Mouse (Mus musculus) kidney, postnatal 10 days (tissue): ENCODE results near the gene Olah.

Experiments
- DNase-seq: peaks from one replicate; pipeline ENCODE4 v3.0.0; 2021; ENCODE audit warnings: mixed read lengths

The Olah gene

DNA sequence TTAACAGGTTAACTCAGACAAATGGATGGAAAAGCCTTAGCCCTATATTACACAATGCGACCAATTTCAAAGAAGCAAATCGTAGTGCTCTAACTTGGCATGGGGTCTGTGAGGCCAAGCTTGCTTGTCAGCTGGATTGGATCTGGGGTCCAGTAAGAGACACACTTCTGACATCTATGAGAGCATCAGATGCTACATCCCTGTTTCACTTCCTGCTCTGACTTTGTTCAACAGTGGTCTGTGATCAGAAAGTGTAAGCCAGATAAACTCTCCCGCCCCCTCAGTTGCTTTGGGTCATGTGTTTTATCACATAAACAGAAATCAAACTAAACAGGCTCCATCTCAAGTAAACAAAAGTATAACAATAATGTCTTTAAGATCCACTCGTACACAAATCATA, 48.6 kb downstream of the Olah start:
- no peak for DNase-seq

DNA sequence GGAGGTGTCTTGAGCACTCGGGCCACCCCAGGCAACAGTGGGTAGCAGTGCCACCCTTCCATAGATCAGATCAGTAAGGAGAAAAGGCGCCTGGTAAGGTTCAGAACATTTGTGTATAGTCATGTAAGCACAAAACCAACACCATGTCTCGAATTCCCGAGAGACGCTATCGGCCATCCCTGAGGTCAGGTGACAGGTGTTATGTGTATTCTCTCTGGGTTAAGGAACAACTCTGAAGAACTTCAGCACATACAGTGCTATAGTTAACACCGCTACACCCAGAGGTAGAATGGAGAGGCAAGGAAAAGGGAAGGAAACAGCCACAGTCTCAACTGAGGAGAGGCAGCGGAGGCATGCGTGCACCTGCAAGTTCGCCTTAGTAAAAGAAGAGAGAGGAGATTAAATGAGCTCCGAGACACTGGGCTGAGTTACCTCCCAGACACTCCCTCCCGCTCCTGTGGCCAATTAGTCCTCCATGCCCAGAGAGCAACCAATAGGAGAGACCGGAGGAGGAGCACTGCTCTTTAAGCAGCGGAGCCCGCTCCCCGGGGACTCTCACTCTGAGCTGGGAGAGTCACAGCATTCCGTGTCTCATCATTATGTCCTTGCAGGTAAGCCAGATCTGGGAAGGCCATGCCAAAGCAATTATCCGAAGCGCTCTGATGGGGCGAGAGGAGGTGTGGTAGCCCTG, 61.3 kb downstream of the Olah start, which contains the start of gene Acbd7:
TSS of gene Acbd7 (plus strand) at position 558 of the 691 bp plus-strand sequence.
- peak; percentile 76 for DNase-seq

DNA sequence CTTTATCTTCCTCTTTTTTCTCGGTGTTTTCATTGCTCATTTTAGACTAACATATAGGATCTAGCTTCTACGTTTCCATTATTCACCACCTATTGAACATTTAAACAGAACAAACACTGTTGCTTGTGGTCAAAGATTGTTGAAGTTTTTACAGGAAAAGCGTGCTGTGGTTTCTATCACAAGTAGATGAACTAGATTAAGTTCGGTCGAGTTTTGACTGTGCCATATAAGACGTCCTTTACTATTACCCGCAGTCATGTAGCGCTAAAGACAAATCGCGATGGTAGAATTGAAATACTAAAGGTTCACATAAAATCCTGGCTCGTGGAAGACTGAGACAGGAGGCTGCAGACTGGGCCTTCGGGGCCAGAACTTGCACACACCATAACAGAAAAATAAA, 63.2 kb downstream of the Olah start:
- DNase-seq = no peak

DNA sequence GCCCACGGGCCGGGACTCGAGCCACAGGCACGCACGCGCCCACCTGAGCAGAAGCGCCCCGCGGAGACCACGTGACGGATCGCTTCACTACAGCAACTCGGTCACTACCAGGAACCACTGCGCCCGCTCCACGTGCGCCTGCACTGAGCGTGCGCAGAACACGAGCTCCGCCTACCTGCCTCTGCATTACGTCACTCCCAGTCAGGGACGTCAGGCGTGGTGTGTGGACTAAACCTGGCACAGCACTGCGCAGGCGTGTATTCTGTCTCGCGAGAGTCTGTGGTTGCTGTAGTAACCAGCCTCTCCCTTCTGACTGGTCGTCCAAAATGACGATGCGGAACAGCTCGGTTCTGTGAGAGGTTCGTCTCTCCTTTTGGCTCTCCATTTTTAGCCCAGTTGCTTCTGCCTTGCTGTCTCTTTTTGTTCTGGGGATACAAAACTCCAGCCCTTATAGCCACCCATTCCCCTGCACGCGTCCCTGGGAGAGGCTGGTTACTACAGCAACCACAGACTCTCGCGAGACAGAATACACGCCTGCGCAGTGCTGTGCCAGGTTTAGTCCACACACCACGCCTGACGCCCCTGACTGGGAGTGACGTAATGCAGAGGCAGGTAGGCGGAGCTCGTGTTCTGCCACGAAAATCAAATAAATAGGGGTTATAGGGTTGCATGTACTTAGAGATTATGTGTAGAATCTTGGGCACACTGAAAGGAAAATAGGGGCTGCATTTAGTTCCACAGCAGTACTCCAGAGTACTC, 64.3 kb downstream of the Olah start, which contains the start of gene Rpp38:
TSS of gene Rpp38 (minus strand) at position 160 of the 759 bp plus-strand sequence.
- DNase-seq = peak; percentile 98

DNA sequence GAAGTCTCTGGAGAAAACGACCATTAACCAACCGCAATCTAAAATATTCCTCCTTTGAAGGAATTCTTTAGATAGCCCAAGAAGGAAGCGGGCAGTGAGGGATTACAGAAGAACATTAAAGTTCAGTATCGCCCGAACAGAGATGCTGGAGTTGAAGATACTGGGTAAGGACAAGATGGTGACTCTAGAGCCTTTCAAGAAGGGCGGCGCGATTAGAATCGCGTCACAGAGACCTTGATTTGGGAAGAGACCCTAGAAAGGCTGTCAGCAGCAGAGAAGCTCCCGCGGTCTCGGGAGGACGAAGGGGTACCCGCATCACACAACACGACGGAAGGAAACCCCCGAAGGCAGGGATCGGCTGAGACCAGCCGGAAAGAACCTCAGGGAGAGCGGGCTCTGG, 65.0 kb downstream of the Olah start:
- DNase-seq = no peak

DNA sequence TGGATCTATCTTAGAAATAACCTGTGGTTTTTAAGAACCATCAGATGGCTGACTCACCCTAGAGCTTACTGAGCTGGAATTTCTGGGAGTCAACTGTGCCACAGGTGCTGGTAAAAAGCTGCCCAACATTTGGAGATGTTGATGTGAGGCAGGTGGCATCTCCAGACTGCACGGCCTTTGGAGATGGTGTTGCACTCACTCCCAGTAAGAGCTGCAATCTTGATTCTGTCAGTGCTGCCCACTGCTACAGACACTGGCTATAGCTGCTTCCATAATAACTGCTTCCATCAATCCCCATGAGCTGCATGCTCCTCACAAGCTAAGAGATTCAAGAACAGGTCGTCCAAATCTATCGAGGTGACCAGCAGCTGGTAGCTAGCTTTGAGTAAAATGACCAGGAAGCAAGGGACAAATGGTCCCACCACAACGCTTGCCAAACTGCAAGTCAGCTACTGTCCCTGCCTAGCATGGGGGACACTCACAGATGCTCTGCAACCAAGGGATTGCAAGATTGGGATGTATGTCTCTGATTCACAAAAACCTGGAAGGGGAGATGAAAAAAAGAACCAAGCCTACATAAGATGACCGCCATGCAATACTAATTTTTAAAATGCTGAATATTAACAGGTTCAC, 65.8 kb downstream of the Olah start:
- DNase-seq = no peak

DNA sequence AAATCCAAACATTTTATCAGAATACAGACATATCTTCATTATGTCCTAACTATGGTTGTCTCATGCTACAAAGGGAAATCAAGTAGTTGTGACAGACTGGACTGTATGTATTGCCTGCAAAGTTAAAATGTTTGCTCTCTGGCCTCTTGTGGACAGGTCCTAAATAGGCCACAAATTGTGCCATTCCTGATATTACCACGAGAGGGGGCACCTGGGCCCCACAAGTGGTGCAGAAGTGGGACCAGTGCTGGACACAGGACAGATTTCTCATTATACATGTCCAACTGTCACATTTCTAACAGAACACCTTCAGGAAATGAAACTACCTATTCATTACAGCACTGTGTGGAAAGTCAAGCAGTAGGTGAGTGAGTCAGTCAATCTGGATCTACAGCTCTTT, 69.7 kb downstream of the Olah start:
- peak; percentile 74 for DNase-seq

DNA sequence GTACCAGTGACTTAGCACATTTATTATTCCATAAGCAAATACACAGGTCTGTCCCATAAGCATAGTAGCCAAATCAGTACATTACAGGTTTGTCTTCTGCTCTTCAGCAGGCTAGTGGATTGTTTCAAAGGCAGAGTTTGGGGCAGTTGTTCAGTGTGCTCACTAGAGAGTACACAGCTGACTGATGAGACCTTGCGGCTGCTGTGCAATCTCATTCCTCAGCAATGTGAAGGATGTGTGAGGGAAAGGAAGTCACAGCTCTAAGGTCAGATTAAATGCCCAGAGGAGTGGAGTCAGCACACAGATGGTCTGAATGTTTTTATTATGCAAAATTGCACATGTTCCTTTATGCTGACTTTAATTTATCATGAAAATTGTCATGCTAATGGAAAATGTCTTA, 70.5 kb downstream of the Olah start:
- peak; percentile 27 for DNase-seq

DNA sequence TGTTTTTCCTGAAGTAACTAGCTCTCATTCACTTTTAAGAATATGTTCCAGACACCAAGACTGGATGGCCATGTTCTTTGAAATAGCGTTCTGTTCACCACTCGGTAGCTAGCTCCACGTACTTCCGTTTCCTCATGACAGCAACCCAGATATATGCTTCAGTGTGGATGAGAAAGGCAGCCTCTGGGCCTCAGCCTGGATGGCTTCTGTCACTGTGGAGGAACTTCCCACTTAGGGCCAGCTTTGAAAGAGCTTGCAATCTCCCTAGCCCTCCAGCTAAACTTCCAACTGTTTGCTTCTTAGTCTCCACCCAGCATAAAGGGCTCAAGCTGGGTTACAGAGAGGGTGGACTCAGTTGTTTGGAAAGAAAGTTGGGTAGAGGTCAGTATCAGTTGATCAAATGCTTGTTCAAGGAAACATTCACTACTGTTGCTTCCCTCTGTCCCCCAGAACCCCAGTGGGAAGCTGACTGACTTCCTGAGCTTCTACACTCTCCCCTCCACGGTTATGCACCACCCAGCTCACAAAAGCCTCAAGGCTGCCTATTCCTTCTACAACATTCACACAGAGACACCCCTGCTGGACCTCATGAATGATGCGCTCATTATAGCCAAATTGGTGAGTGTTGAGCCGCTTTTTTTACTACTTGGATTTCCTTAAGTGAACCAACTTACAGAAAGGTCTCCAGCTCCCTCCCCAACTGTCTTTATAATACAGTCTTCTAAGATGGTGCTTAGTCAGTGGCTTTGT, 72.5 kb downstream of the Olah start:
- DNase-seq = no peak

DNA sequence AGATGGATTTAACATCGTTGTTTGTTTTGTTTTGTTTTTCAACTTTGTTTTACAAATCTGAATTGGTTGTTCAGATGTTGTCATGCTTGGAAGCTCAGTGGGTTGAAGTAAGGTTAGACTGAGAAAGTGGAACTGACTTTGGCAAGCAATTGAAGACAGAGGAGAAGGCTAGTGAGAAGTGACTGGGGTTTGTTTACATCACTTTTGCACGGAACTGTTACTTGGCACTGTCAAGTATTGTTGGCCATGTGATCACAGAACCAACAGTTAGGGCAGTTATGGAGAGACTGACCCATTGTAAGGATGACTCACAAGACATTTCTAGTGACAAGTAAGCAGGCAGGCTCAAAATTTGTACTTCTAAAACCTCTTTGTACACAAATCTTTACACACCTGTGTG, 73.9 kb downstream of the Olah start:
- DNase-seq = no peak

DNA sequence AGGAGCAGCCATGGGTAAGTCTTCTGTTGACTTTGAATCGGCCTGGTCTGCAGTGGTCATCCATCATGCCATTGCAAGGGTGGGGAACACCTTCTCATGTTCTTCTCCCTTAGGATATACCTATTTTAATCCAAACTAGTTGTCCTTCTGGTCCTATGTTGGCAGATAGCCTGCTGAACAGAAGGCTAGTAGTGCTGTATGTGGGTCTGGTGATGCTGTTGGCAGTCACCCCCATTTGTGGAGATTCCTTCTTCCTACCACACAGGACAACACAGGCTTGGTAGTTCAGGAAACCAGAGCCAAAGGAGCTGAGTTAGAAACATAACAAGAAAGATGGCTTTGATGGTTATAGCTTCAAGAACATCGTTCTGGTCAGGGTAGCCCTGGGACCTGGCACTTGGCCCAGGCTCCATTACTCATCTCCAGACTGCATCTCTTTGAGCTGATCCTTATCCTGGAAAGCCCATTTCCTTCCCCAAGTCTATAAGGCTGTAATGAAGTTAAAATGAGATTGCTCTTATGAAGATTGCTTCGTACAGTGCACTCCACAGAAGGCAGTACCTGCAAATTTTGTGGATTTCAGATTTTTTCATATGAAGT, 91.5 kb downstream of the Olah start:
- peak; percentile 78 for DNase-seq

DNA sequence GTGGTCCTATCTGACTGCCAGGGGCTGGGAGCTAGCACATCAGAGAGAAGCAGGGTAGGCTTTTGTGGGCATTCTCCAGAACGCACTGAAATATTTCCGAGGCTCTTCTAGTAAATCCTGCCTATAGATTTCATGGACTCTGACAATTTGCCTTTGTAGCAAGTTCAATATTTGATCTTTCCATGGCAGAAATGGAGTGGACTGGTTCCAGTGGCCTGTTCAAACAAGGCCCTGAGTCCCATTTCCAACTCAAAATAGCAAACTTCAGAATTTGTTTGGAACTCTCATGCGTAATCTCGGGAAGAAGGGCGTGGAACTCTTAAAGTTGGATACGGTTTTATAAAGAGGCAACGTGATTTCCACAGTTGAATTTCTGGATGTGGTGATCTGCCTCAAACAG, 101.2 kb downstream of the Olah start:
- DNase-seq = no peak

DNA sequence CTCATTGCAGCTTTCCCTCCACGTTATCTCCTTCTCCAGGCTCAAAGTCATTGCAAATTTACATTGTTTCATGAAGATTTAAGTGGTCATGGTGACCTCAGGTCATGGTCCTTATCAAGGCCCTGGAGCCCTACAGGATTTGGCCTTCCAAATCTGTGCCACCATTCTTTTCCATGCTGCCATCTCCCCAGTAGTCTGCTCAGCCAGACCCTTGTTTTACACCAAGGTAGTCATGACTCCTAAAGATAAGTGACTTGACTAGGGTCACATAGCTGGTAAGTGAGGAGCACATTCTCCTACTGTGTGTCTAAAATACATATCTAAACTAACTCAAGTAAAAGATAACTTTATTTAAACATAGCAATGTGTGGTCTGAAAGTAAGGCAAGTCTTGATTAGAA, 104.8 kb downstream of the Olah start:
- no peak for DNase-seq
